Mouse (Mus musculus) ES-E14 (cell line): Measurements from ENCODE around the gene Ctc1. TPM values are rescaled to one million over a fixed set of nuclear protein-coding genes. Genes with fewer than 3 reads are reported as not detected.
A peak's percentile ranks its signal among the peaks of the same experiment; 100 is the strongest.

Experiments used
- DNase-seq: peaks from one replicate; pipeline ENCODE4 v3.0.0-alpha.2; 2013; ENCODE audit warnings: low read depth, low spot score
- H3K27ac ChIP-seq: 2 replicates; pipeline ENCODE4 v1.5.1; 2012; ENCODE audit warnings: low read depth, mild to moderate bottlenecking, low read length, moderate library complexity, mixed read lengths; ENCODE audit not compliant: poor library complexity, insufficient read depth, severe bottlenecking
- H3K36me3 ChIP-seq: 2 replicates; pipeline ENCODE4 v1.6.1; 2012; ENCODE audit warnings: mild to moderate bottlenecking, low read length, moderate library complexity, mixed read lengths; ENCODE audit not compliant: control insufficient read depth, poor library complexity, insufficient read depth, severe bottlenecking
- H3K4me1 ChIP-seq, 2 experiments: fragments of 150-350 bp in 1 of 2; sonication (generic) in 1 of 2; 2 replicates each; pipeline ENCODE4 v1.6.1; 2012; ENCODE audit warnings: low read length in 2 of 2, mild to moderate bottlenecking in 1 of 2, mixed read lengths in 1 of 2; ENCODE audit not compliant: control insufficient read depth in 2 of 2, insufficient read depth in 2 of 2, poor library complexity in 1 of 2
- H3K4me3 ChIP-seq, 2 experiments: fragments of 150-350 bp in 1 of 2; sonication (generic) in 1 of 2; 2 replicates each; pipeline ENCODE4 v1.5.1; 2012; ENCODE audit warnings: low read length in 2 of 2, low read depth in 1 of 2, mild to moderate bottlenecking in 1 of 2, mixed read lengths in 1 of 2; ENCODE audit not compliant: insufficient read depth in 1 of 2, poor library complexity in 1 of 2, severe bottlenecking in 1 of 2
- H3K9ac ChIP-seq: 2 replicates; pipeline ENCODE4 v1.6.1; 2012; ENCODE audit warnings: low read depth, mild to moderate bottlenecking, low read length, mixed read lengths; ENCODE audit not compliant: poor library complexity, insufficient read depth, severe bottlenecking
- H3K9me3 ChIP-seq: fragments of 150-350 bp; sonication (generic); 2 replicates; pipeline ENCODE4 v1.6.1; 2012; ENCODE audit warnings: low read depth, mild to moderate bottlenecking, low read length; ENCODE audit not compliant: control insufficient read depth, insufficient read depth
- CHD2 ChIP-seq: IDR thresholded peaks from 2 replicates; pipeline ENCODE4 v1.6.1; 2014; ENCODE audit warnings: mild to moderate bottlenecking, low read depth, low read length, inconsistent platforms
- HCFC1 ChIP-seq: IDR thresholded peaks from 2 replicates; pipeline ENCODE4 v1.6.1; 2012; ENCODE audit warnings: low read length, inconsistent platforms, borderline replicate concordance; ENCODE audit not compliant: insufficient read depth
- MAFK ChIP-seq: IDR thresholded peaks from 2 replicates; pipeline ENCODE4 v1.6.1; 2014; ENCODE audit warnings: mild to moderate bottlenecking, low read depth, low read length, inconsistent platforms; ENCODE audit not compliant: insufficient read depth
- ZC3H11A ChIP-seq: IDR thresholded peaks from 2 replicates; pipeline ENCODE4 v1.6.1; 2012; ENCODE audit warnings: low read depth, mild to moderate bottlenecking, inconsistent platforms, low read length, borderline replicate concordance
- ZNF384 ChIP-seq: IDR thresholded peaks from 2 replicates; pipeline ENCODE4 v1.6.1; 2012; ENCODE audit warnings: low read depth, low read length, inconsistent platforms
- in situ Hi-C, 2 experiments: fragments of 600-800 bp; cut with MboI; formaldehyde crosslinking; loops; one replicate each; pipeline ENCODE4 v1.15.1; 2025; ENCODE audit warnings: low sequenced_read_pairs in 2 of 2, inconsistent platforms in 1 of 2; ENCODE audit not compliant: unreplicated experiment in 2 of 2
- total RNA-seq: library from RNA; depleted of rRNA; stranded (reverse); fragments of 300-350 nt; gene quantifications from 2 replicates; pipeline ENCODE4 v1.2.3, GENCODE M21; 2012

Gene Ctc1
- total RNA-seq, 1 experiment, result 50.9 TPM

GRCm38 (mm10) chr11:69066956-69067355, 51.2 kb downstream of the Ctc1 start:
- Histone ChIP-seq H3K4me1 (peaks cover 3 to 5% of the 10 kb centered on the region in 2 experiments; a peak in 2 of 4 replicates), H3K9me3 (no peaks in the 10 kb centered on the region), H3K4me3 (peak overlapping the region; percentile 54 to 65), H3K27ac (no peak overlapping the region), H3K36me3 (no peaks in the 10 kb centered on the region), H3K9ac (peak overlapping the region; percentile 31; the same call in 1 of the 2 replicates)
- in situ Hi-C loops, result no loop called here
- peak; percentile 93 for DNase-seq
- no peak for TF ChIP-seq MAFK

GRCm38 (mm10) chr11:69067601-69068000, 51.9 kb downstream of the Ctc1 start:
- TF ChIP-seq ZC3H11A (no peak), MAFK (no peak), ZNF384 (no peak), CHD2 (no peak), HCFC1 (no peak)
- in situ Hi-C loops, result no loop called here
- H3K27ac ChIP-seq, result no peak overlapping the region
- H3K36me3 ChIP-seq, result no peaks in the 10 kb centered on the region
- H3K9ac ChIP-seq, result no peak overlapping the region
- no peak for DNase-seq
- no peaks in the 10 kb centered on the region for H3K9me3 ChIP-seq
- no peak overlapping the region for H3K4me3 ChIP-seq
- H3K4me1 ChIP-seq, result peaks cover 5 to 6% of the 10 kb centered on the region in 2 experiments; a peak in 2 of 4 replicates

- no peak for DNase-seq
- TF ChIP-seq MAFK, result no peak
- TF ChIP-seq HCFC1, result no peak; the same call in 1 of the 2 replicates
- no peak for TF ChIP-seq CHD2
- no peak for TF ChIP-seq ZNF384
- TF ChIP-seq ZC3H11A, result no peak
- H3K27ac ChIP-seq, result peak overlapping the region; percentile 5
- peak overlapping the region; percentile 84 for H3K9ac ChIP-seq
- H3K36me3 ChIP-seq, result no peaks in the 10 kb centered on the region
- peak overlapping the region; percentile 69 to 80 for H3K4me3 ChIP-seq
- in situ Hi-C loops, result no loop called here
- no peaks in the 10 kb centered on the region for H3K9me3 ChIP-seq
- H3K4me1 ChIP-seq, result peaks cover 5 to 8% of the 10 kb centered on the region in 2 experiments; a peak in 2 of 4 replicates
Measured at GRCm38 (mm10) chr11:69070093-69070492, 54.4 kb downstream of the Ctc1 start.

GRCm38 (mm10) chr11:69070590-69071222, 55.0 kb downstream of the Ctc1 start, which contains the start of gene Tmem107:
Gene Tmem107, plus strand, starts transcription at chr11:69070806.
- peaks cover 5 to 8% of the 10 kb centered on the region in 2 experiments; a peak in 2 of 4 replicates for H3K4me1 ChIP-seq
- peak; percentile 83 for DNase-seq

More at GRCm38 (mm10) chr11:69070590-69071222, 55.0 kb downstream of the Ctc1 start, which contains the start of gene Tmem107:
- no peak for TF ChIP-seq ZC3H11A
- TF ChIP-seq CHD2, result peak; percentile 98
- no peak for TF ChIP-seq ZNF384
- no peak for TF ChIP-seq MAFK
- peak; percentile 51; the same call in 1 of the 2 replicates for TF ChIP-seq HCFC1
- in situ Hi-C loops, result no loop called here
- Histone ChIP-seq H3K9ac (peak within 1 kb of the TSS; percentile 84), H3K27ac (peak within 1 kb of the TSS; percentile 5), H3K9me3 (no peaks in the 10 kb centered on the region), H3K36me3 (no peaks in the 10 kb centered on the region), H3K4me3 (peak within 1 kb of the TSS; percentile 69 to 80)
